Mouse (Mus musculus): ENCODE measurements around the gene Sprr2e.

Sprr2e gene

DNA sequence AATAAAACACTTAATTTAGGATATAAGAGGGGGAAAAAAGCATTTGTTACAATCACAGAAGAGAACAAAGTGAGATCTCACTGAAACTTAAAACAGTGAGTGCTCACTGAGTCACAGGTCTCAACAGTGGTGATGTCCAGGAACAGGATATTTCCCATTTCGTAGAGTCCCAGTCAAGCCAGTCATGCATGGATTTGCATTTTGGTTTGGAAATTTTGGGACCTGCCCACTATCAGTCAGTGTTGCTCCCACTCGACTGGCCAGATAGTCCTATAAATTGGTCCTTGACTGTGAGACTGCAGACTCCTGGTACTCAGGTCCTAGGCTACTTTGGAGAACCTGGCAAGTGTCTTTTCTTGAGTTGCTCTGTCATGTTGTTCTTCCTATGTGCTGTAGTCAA lies at the start of gene Sprr2e:
Gene Sprr2e, plus strand, starts transcription at position 301 of the 400 bp plus-strand sequence.
- DNase-seq (ENCODE audit: low spot score in 2 of 2) = no peak

DNA sequence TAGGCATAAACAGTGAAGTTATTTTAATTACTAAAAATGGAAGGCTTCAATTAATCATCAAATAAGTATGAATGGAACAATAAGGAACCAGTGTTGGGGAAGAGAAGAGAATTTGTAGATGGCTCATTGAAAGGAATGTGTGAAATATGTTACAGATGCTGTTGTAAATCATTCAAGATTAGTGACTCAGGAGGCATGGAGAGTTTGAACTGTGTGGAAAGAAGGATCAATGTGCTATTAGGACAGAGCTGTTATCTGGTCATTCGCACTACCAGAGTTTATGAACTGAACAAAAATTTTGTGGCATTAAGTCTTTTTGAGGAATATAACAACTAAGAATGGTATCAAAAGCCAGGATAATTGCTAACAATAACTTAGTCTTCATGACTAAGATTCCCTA lies 44.5 kb upstream of the Sprr2e start:
- no peak for DNase-seq (ENCODE audit: low spot score in 2 of 2)

DNA sequence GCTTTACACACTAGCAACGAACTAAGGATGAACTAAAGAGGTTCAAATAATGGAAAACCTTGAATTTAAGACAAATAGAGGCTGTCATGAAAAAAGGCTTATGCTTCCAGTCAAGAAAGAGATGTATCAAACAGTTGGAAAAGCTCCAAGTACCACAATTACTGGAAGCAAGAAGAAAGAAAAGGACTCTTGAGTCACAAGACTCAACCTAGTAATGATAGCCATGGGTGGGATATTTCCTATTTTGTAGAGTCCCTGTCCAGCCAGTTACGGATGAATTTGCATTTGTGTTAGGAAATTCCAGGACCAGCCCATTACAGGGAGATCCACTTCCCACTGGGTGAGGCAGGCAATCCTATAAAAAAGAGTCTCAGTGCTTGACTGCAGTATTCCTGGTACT lies 35.6 kb upstream of the Sprr2e start, which contains the start of gene Sprr2b:
Gene Sprr2b, plus strand, starts transcription at position 301 of the 400 bp plus-strand sequence.
- DNase-seq (ENCODE audit: low spot score in 2 of 2) = no peak

- no peak for DNase-seq (ENCODE audit: low spot score in 2 of 2)
These were observed 34.6 kb upstream of the Sprr2e start for GRCm38 (mm10) chr3:92317384-92317783.

DNA sequence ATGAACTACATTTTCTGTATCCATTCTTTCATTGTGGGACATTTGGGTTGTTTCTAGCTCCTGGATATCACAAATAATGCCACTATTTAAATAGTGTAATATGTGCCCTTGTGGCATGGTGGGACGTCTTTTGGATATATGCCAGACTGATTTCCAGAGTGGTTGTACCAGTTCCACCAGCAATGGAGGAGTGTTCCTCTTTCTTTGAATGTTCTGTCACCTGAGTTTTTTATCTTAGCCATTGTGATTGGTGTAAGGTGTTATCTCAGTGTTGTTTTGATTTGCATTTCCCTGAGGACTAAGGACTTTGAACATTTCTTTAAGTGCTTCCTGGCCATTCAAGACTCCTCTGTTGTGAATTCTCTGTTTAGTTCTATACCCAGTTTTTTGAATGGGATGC lies 15.7 kb upstream of the Sprr2e start:
- no peak for DNase-seq (ENCODE audit: low spot score in 2 of 2)

- no peak for DNase-seq (ENCODE audit: low spot score in 2 of 2)
These were observed 13.1 kb upstream of the Sprr2e start, which contains the start of gene Sprr2d for GRCm38 (mm10) chr3:92338840-92339239. Gene Sprr2d, plus strand, starts transcription at chr3:92339140.

GRCm38 (mm10) chr3:92361619-92362018 lies 9.7 kb downstream of the Sprr2e start:
- DNase-seq (ENCODE audit: low spot score in 2 of 2) = no peak

DNA sequence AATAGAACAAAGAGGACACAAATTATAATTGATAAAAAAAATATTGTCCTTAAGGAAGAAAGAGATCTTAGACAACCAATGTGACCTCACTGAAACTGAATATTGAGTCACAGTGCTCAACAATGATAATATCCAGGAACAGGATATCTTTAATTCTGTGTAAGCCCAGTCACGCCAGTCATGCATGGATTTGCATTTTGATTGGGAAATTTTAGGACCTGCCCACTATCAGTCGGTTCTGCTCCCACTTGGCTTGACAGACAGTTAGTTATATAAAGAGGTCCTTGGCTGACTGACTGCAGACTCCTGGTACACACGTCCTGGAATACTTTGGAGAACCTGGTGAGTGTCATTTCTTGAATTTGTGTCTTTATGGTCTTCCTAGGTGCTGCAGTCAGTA lies 12.9 kb downstream of the Sprr2e start, which contains the start of gene Sprr2f:
Gene Sprr2f, plus strand, starts transcription at position 301 of the 400 bp plus-strand sequence.
- no peak for DNase-seq (ENCODE audit: low spot score in 2 of 2)

GRCm38 (mm10) chr3:92373613-92374012 lies 21.7 kb downstream of the Sprr2e start:
- DNase-seq (ENCODE audit: low spot score in 2 of 2) = no peak

- DNase-seq (ENCODE audit: low spot score in 2 of 2) = no peak
These were observed 33.4 kb downstream of the Sprr2e start, which contains the start of gene Sprr2h for GRCm38 (mm10) chr3:92385385-92385784. Gene Sprr2h, plus strand, starts transcription at chr3:92385685.

- no peak for DNase-seq (ENCODE audit: low spot score in 2 of 2)
These were observed 42.4 kb downstream of the Sprr2e start for GRCm38 (mm10) chr3:92394301-92394700.
